Mouse (Mus musculus) brain, embryonic 14.5 days (tissue): ENCODE data around the gene Acbd7. TPM values are rescaled to one million over a fixed set of nuclear protein-coding genes. Genes with fewer than 3 reads are reported as not detected.
A peak's percentile ranks its signal among the peaks of the same experiment; 100 is the strongest.

Experiments used
- DNase-seq: peaks from one replicate; pipeline ENCODE4 v3.0.0-alpha.2; 2011; ENCODE audit warnings: low read depth
- CTCF ChIP-seq: fragments of 200-500 bp; IDR thresholded peaks from 2 replicates; pipeline ENCODE4 v1.5.1; 2012; ENCODE audit warnings: inconsistent platforms, mild to moderate bottlenecking, moderate library complexity, borderline replicate concordance; ENCODE audit not compliant: insufficient read depth, insufficient read length; ENCODE audit errors: extremely low read depth
- POLR2A ChIP-seq: fragments of 200-500 bp; IDR thresholded peaks from 2 replicates; pipeline ENCODE4 v1.6.1; 2012; ENCODE audit warnings: mild to moderate bottlenecking, inconsistent platforms, borderline replicate concordance; ENCODE audit not compliant: poor library complexity, insufficient read depth, insufficient read length, severe bottlenecking; ENCODE audit errors: extremely low read depth
- polyA plus RNA-seq: library from polyadenylated mRNA; depleted of rRNA; stranded (reverse); fragments of >200 nt; gene quantifications from 2 replicates; pipeline ENCODE4 v1.2.3, GENCODE M21; 2012; rRNA removed

Gene Acbd7
- polyA plus RNA-seq, 1 experiment: 0.93 TPM

DNA sequence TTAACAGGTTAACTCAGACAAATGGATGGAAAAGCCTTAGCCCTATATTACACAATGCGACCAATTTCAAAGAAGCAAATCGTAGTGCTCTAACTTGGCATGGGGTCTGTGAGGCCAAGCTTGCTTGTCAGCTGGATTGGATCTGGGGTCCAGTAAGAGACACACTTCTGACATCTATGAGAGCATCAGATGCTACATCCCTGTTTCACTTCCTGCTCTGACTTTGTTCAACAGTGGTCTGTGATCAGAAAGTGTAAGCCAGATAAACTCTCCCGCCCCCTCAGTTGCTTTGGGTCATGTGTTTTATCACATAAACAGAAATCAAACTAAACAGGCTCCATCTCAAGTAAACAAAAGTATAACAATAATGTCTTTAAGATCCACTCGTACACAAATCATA is 12.5 kb downstream of the Acbd7 start:
- no peak for TF ChIP-seq CTCF
- no peak for TF ChIP-seq POLR2A

DNA sequence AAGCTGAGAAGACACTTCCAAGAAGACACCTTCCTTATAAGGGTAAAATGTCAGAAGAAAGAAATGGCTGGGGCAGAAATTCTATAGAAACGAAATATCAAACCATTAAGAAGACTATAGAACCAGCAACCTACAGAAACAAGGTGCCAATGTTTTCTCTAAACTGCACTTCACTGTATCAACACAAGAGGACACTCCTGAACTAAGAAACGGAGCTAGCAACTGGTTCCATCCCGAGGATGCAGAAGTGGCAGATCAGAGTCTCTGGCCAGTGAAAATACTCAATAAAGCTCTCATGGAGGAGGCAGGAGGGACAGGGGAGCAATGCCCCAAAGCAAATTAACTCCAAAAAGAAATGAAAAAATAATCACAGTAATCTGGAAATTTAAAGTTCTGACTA is 13.0 kb downstream of the Acbd7 start:
- TF ChIP-seq CTCF (peak; percentile 66; the same call in 1 of the 2 replicates), POLR2A (no peak)
- peak; percentile 70 for DNase-seq

More for the DNA sequence above, 12.5 kb downstream of the Acbd7 start:
- no peak for DNase-seq

DNA sequence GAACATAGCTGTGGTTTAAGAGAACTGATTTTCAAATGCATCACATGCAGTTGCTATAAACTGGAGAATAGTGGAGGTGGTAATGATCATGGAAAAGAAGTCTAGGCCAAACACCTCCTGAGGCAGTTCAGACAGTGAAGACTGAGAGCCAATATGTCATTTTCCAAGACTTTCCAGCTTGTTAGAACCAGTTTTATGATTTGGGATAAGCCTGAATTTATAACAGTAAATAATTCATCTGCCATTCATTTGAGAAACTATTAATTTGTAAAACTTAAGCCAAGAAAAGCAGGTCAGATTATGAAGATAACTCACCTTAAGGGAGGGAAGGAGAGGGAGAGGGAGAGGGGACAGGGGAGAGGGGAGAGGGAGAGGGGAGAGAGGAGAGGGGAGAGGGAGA is 17.2 kb downstream of the Acbd7 start:
- no peak for DNase-seq

DNA sequence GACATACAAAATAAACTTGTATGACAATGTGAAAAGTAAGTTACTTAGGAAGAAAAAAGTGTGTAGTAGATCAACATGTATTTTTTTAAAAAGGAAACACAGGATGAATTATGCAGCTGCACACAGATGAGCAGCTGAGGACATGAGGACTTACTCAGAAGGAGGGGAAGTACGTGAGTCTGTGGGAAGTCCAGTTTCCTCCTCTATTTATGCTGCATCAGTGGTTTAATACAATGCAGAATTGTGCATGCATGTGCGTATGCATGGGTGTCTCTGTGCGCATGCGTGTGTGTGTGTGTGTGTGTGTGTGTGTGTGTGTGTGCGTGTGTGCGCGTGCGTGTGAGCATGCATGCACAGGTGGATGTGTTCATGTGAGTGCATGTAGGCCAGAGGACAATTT is 19.8 kb downstream of the Acbd7 start:
- no peak for DNase-seq
- TF ChIP-seq POLR2A (no peak), CTCF (no peak)

More for the DNA sequence above, 17.2 kb downstream of the Acbd7 start:
- TF ChIP-seq CTCF (no peak), POLR2A (no peak)

DNA sequence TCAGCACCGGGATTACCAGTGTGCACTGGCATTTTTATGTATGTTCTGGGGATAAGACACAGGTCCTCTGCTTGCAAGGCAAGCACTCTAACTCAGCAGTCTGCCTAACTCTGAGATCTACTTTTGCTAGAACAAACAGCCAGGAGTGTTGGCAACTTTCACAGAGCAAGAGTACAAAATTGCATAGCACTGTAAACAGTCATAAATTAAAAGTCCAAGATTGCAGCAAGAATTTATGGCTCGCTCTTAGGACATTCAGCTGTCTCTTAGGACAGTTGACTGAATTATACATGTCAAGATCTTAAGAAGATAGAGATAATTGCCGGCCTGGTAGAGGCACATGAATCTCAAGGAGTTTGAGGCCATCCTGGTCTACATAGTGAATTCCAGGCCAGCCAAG is 20.3 kb downstream of the Acbd7 start:
- TF ChIP-seq CTCF: no peak
- no peak for TF ChIP-seq POLR2A

DNA sequence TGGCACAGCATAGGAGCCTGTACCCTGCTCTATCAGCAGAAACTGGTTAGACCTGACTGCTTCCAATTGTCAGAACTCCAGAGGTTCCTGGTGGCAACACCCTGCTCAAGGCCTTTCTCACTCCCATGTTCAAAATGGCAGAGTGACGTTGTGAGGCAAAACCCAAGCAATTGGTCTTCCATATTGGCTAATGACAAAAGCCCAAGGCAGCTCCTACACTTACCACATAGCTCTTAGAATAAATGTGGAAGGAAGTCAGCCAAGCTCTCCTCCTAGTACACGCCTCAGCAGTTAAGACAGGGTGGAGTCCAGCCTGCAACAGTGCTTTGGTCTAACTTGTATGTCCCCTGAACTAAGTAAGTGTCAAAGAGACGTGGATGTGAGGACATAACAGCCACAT is 21.9 kb downstream of the Acbd7 start:
- no peak for DNase-seq
- TF ChIP-seq POLR2A (no peak), CTCF (no peak)

More for the DNA sequence above, 20.3 kb downstream of the Acbd7 start:
- DNase-seq: no peak

DNA sequence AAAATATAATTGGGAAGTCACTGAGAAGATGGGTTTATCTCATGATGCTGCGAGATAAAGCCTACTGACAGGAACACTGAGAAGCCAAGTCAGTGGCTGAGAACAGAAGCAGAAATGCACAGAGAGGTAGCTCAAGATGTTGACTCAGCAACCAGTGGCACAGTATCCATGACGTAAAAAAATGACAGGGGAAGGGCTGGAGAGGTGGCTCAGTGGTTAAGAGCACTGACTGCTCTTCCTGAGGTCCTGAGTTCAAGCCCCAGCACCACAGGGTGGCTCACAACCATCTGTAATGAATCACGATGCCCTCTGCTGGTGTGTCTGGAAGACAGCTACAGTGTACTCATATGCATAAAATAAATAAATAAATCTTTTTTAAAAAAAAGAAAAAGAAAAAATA is 25.1 kb downstream of the Acbd7 start:
- no peak for DNase-seq
- TF ChIP-seq CTCF (no peak), POLR2A (no peak)

DNA sequence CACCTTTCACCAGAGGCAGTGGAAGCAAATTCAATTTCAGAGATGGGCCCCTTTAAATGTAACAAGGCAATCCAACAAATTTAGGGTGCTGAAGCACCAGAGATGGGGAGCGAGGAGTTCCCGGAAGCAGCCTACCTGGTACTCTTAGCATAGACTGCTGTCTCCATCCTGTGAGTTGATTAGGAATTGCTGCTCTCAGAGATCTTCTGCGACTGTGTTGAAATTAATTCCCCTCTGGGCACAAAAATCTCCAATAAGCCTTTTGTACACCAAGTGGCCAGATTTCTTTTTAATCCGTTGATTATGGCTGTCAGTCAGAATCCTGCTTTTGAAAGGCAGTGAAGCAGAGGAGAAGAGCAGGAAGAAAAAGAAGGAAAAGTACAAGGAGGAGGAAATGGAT is 29.2 kb downstream of the Acbd7 start:
- no peak for TF ChIP-seq CTCF
- DNase-seq: peak; percentile 30

DNA sequence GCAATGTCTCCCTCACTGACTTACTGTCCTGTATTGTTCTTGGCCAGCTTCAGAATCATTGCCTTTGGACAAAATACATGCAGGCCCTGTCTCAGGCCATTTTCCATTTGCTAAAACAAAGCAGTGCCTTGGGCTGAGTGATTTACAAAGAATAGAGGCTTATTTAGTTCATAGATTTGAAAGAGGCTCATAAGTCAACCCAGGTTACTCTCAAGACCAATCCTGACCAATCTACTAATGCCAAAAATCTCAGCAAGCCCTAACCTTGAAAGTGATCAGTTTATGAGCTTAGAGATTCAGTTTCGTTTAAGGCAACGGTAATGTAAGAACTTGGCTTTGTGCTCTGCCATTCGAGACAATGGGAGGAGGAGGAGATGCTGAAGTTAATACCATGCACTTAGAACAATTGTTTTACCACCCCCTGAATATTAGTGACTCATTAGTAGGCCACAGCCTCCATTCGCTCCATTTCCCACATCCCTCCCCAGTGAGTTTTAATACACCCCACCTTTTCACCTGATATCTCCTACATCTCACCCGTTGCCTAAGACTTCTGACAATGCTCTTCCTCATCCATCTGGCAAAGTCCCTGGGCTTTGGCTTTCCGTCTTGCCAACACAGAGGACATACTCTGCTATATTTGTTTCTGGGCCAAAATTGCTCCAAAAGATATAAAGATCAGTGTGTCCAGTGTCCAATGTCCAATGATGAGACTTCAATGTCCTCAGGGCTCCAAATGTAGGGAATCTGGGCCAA is 51.3 kb downstream of the Acbd7 start:
- TF ChIP-seq CTCF (no peak), POLR2A (no peak)

More for the DNA sequence above, 51.3 kb downstream of the Acbd7 start:
- no peak for DNase-seq

Other genes with a start within 250 kb of the Acbd7 start
- 37.1 and 59.7 TPM in 2 replicates for gene Fam171a1, start 221.9 kb upstream of the Acbd7 start, polyA plus RNA-seq
- 32.8 and 44.0 TPM in 2 replicates for gene Nmt2, start 52.0 kb upstream of the Acbd7 start, polyA plus RNA-seq
- gene Rpp38, start 3.5 kb upstream of the Acbd7 start, polyA plus RNA-seq: 9.1 and 13.1 TPM in 2 replicates
- gene Olah, start 61.0 kb downstream of the Acbd7 start, polyA plus RNA-seq: 0.04 TPM in 1 of 2 replicates, not detected in the other
- 0.72 and 3.0 TPM in 2 replicates for gene Meig1, start 86.5 kb downstream of the Acbd7 start, polyA plus RNA-seq
- 13.0 and 14.9 TPM in 2 replicates for gene Dclre1c, start 88.0 kb downstream of the Acbd7 start, polyA plus RNA-seq
- gene Suv39h2, start 138.9 kb downstream of the Acbd7 start, polyA plus RNA-seq: 8.1 and 11.4 TPM in 2 replicates
- gene Gm45902, start 176.6 kb downstream of the Acbd7 start, polyA plus RNA-seq: 6.3 and 8.1 TPM in 2 replicates
- gene Hspa14, start 176.6 kb downstream of the Acbd7 start, polyA plus RNA-seq: 56.8 and 69.5 TPM in 2 replicates
- 0.32 and 0.33 TPM in 2 replicates for gene Cdnf, start 176.9 kb downstream of the Acbd7 start, polyA plus RNA-seq
- gene Fam107b, start 234.3 kb downstream of the Acbd7 start, polyA plus RNA-seq: 33.9 and 37.2 TPM in 2 replicates